Mouse (Mus musculus): ENCODE measurements around the gene Col2a1.

The Col2a1 gene

GRCm38 (mm10) chr15:97927821-97928220 lies 76.7 kb downstream of the Col2a1 start:
- DNase-seq (ENCODE audit: inconsistent age in 2 of 2, low spot score in 1 of 2): no peak

GRCm38 (mm10) chr15:97927018-97927417 lies 77.5 kb downstream of the Col2a1 start:
- no peak for DNase-seq (ENCODE audit: inconsistent age in 2 of 2, low spot score in 1 of 2)

All from adrenal gland, adult (tissue).